Mouse (Mus musculus) natural killer cell, adult 2 months (primary cell): ENCODE measurements around the gene AC109138.7.

ENCODE experiments used
- DNase-seq, 2 experiments: peaks; one replicate each; pipeline ENCODE4 v3.0.0; 2022; ENCODE audit warnings: low spot score in 2 of 2

Gene AC109138.7

DNA sequence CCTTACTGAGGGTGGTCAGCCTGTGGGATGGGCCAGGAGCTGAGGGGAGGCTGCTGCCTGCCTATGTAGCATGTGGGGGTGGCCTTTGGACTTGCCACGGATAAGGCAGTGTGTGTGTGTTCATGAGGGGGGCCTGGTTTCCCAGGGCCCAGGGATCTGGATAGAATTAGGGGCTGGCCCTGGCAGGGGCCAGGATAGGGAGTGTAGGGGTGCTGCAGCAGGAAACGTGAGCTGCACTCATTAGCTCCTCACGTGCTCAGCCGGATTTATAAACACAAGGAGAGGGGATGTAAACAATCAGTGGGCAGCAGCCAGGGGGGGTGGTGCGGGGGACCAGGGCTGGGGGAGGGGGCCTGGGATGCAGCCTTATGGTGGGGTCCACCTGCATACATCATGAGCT lies 3.0 kb downstream of the AC109138.7 start:
- no peak for DNase-seq

DNA sequence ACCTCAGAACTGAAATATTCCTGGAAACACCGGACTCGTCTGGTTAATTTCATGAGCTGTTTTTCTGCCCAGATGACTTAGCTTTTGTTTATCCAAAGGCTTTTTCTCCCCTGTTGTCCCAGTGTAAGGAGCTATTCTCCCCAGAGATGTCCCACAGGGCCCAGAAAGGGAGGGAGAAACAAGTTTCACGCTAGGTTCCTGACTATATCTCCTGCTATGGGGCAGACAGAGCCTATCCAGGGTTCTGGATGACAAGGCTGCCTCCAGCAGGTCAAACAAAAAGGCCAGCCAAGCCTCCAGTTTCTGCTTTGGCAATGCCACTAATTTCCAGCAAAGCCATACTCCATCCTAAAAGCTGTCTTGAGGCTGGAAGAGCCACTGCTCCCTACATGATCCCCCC lies 3.7 kb downstream of the AC109138.7 start:
- DNase-seq = no peak

DNA sequence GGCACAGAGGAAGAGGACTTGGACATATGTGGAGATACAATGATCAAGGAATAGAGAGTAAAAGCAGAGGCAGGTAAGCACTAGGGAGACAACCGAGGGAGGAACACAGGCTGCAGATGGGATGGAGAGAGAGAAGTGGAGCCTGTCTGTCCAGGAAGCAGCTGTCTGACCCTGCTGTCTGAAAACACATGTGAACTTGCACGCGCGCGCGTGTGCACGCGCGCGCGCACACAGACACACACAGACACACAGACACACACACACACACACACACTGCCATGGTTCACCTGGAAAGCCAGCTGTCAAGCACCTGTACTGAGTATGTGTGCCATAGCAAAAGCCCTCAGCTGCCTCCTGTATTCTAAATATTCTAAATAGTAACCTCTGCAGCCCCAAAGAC lies 4.1 kb downstream of the AC109138.7 start:
- DNase-seq = no peak

- DNase-seq = peak; percentile 58 to 62
Observed at GRCm38 (mm10) chr19:4218784-4219183, 4.6 kb downstream of the AC109138.7 start.

- DNase-seq = no peak
Observed at GRCm38 (mm10) chr19:4219943-4220342, 5.8 kb downstream of the AC109138.7 start.

DNA sequence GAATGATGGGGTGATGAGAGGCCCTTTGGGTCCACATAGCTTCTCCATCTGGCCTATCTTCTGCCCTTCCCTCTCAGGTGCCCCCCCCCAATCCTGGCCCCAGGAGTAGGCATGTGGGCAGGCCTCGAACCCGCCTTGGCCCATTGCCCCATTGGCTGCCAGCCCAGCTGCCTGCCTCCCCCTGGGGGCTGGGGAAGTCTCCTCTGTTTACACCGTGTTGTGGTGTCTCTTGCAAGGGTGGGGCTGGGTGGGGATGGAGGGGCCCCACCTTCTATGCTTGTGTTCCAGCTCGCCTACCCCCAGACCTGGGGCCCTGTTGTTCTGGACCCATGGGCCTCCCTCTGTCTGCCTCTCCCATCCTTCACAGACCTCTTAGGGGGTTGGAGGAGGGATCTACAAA lies 6.3 kb downstream of the AC109138.7 start:
- no peak for DNase-seq

DNA sequence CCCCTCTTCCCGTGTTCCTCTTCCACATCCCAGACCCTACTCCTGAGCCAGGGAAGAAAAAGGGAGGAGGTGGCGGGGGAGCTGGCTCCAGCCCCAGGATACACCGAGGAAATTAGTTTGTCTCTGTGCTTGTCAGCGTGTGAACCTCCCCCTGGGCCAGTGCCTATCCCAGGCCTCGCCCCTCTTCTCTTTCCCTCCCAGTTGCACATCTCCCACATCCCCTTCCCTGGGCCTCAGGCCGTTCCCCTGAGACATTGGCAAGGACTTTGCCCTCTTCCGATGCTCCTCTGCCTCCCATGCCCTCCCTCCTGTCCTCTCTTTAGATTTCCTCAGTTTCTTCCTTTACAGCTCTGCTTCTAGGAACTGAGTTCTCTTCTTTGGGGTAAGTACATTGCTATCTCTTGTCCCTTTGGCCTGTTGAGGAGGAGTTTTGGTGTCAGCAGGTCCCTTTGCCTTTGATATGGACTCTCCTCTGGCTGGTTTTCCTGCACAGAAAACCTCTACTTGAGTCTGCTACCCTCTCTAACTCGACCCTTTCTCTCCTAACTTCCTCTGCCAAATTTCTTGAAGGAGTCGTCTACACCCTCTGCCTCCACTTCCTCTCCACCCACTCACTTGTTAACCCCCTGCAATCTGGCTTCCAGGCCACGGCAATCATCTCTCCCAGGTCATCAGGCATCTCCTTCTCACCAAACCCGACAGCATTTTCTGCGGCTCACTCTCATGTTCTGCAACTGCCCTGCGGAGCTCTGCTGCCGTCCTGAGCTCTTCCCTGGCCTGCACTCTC lies 7.0 kb downstream of the AC109138.7 start:
- no peak for DNase-seq

DNA sequence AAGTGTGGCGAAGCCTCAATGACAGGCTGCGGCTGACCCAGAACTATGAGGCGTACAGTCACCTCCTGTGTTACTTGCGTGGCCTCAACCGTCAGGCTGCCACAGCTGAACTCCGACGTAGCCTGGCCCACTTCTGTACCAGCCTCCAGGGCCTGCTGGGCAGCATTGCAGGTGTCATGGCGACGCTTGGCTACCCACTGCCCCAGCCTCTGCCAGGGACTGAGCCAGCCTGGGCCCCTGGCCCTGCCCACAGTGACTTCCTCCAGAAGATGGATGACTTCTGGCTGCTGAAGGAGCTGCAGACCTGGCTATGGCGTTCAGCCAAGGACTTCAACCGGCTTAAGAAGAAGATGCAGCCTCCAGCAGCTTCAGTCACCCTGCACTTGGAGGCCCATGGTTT lies 8.0 kb downstream of the AC109138.7 start:
- peak; percentile 61 to 73 for DNase-seq

GRCm38 (mm10) chr19:4226779-4227178 lies 12.6 kb downstream of the AC109138.7 start:
- peak; percentile 71 to 74 for DNase-seq

DNA sequence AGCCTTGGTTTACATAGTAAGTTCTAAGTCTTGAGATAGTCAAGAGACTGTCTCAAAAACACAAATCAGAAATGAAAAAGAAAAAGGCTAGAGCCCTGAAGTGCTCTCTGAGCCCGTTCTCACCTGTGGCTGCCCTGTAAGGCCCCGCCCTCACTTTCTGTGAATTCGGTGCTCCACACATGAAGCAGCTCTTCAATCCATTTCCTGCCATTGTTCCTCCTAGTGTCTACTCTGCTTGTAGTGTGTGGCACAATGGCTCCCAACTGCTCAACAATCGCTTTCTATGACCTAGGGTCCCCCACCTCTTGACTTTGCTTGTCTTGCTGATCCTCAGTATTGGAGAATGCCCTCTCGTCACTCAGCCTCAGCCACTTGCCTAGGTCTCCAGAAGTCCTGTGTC lies 13.3 kb downstream of the AC109138.7 start:
- no peak for DNase-seq

DNA sequence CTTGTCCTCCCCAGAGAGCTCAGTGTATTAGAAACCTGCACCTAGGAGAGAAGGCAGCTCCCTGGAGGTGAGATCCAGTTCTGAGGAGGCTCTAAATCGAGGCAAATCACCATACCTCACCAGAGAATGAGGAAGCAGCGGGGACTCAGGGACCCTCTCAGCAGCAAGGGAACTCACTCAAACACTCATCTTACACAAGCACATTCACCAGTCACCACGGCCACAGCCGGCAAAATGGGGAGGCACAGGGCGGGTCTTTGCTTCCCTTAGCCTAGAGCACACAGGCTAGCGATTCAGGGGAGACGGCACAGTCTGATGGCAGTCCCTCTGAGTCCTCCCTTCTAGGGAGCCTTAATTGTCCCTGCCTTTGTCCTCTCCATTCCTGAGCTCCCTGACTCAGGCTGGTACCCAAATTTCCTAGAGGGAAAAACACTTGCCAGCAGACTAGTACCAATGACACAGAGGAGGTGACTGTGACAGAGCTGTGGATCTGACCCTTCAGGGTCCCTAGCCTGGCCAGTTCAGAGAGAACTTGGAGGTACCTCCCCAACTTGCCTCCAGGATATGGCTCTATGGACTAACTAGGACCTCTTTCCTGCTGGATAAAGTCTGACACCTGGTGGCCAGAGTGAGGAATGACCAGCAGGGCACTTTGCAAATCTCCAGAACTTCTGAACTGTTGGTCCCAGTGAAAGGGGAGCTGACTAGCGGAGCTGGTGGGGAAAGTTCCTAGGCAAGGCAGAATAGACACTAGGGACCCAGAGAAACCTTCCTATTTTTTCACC lies 13.9 kb downstream of the AC109138.7 start:
- peak; percentile 67 to 72 for DNase-seq

GRCm38 (mm10) chr19:4228891-4229290 lies 14.7 kb downstream of the AC109138.7 start:
- no peak for DNase-seq

GRCm38 (mm10) chr19:4229451-4230076 lies 15.4 kb downstream of the AC109138.7 start:
- DNase-seq = no peak

GRCm38 (mm10) chr19:4230415-4230814 lies 16.3 kb downstream of the AC109138.7 start:
- DNase-seq = no peak

- peak; percentile 95 to 98 for DNase-seq
Observed at GRCm38 (mm10) chr19:4231253-4232185, 17.4 kb downstream of the AC109138.7 start, which contains the start of gene Pold4. Gene Pold4, plus strand, starts transcription at chr19:4231899.

DNA sequence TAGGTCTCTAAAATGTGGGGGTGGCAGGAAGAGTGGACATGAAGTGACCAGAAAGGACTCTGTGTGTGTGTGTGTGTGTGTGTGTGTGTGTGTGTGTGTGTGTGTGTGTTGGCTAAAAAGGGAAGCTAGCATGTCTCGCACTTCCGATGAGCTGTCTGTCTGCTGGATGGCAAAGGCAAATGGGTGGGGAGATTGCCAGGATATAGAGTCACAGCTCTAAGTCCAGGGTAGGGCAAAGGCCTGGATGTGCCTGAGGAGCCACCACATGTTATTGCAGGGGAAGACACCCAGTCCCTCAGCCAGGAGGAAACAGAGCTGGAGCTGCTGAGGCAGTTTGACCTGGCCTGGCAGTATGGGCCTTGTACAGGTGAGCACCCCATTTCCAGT lies 18.0 kb downstream of the AC109138.7 start:
- DNase-seq = no peak

DNA sequence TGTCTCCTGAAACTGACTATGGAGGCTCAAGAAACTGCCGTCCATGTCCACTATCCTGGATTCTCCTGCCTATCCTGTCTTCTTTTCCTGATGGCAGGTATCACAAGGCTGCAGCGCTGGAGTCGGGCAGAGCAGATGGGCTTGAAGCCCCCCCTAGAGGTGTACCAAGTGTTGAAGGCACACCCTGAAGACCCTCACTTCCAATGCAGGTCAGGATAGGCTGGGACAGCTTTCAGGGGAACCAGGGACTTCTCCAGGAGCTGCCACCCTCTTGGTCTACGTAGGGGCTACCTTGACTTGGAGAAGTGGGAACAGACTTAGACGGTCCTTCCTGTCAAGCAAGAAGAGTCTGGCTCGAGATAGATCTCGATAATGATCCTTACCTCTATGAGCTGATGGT lies 18.5 kb downstream of the AC109138.7 start:
- no peak for DNase-seq

GRCm38 (mm10) chr19:4234548-4234947 lies 20.4 kb downstream of the AC109138.7 start:
- DNase-seq = no peak

DNA sequence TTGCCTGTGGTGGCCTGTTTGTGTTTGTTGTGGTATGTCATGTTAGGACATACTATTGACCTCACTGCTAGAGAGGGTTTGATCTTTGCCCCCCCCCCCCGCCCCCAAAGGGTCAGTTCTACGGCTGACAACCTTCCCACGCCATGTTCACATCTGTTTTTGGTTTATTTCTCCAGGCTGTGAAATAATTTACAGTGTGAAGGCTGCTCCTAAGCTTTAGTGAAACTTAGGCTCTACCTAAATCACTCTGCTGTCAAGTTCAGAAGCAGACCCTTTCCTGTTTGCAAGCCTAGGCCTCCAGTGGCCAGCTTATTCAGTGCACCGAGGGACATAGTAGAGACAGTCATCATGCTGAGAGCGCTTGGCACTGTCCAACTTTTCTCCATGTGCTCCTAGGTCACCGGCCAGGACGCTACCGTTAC lies 26.1 kb downstream of the AC109138.7 start:
- no peak for DNase-seq

GRCm38 (mm10) chr19:4242416-4242815 lies 28.3 kb downstream of the AC109138.7 start:
- DNase-seq = no peak

DNA sequence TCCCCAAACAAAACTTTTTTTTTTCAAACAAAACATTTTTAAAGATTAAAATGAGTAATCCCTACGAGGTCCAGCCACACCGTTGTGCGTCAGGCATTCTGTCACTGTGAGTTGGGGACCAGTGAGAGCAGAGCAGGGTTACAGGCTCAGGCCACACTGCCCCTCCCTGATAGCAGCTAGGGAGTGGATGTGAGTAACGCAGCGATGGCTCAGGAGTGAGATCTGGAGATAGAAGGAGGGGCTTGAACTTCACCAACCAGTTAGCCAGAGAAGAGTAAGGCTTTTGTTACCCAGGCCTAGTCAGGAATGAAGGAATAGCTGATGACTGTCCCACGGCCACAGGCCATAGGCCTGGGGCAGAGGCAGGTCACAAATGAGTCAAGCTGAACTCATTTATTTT lies 30.6 kb downstream of the AC109138.7 start:
- no peak for DNase-seq
